ENCODE assay signal across 28 mouse cellular contexts in genomic region chr13:18736590-18736989, GRCm38 (mm10). TPM values are rescaled to one million over a fixed set of nuclear protein-coding genes. Genes with fewer than 3 reads are reported as not detected.
DNase-seq lines count a peak whose midpoint lies in the region; ATAC-seq and TF ChIP-seq lines count a peak whose summit lies in the region.
"Had no signal": no experiment of that assay in that cellular context is flagged by ENCODE, and none has a peak within 500 bp of the region (broad histone marks: within the 10 kb centered on the region; RNA-seq: fewer than 3 reads in every experiment).

No protein-coding gene starts in this region.

- peaks cover 17% of the 10 kb centered on the region for H3K36me3 ChIP-seq in forebrain, embryonic 14.5 days (ENCODE audit: control insufficient read depth, insufficient read depth, low read length)
- H3K36me3 ChIP-seq in forebrain, embryonic 10.5 days (replicated peaks) = peaks cover 24% of the 10 kb centered on the region
- peaks cover 5% of the 10 kb centered on the region for H3K36me3 ChIP-seq in heart, adult 2 months (ENCODE audit: control insufficient read depth, insufficient read depth, low read length)
- peaks cover 17% of the 10 kb centered on the region for H3K36me3 ChIP-seq in liver, adult 2 months (ENCODE audit: control insufficient read depth, insufficient read depth, low read length)
- H3K36me3 ChIP-seq in liver, embryonic 12.5 days = peaks cover 24% of the 10 kb centered on the region

- no peaks in the 10 kb centered on the region for H3K9me3 ChIP-seq in forebrain, embryonic 14.5 days (replicated peaks; ENCODE audit: control insufficient read depth, low read length)
- peaks cover 6% of the 10 kb centered on the region; the same call in 1 of the 2 replicates for H3K9me3 ChIP-seq in forebrain, embryonic 10.5 days
- H3K9me3 ChIP-seq in liver, embryonic 12.5 days (replicated peaks) = 0 out of 2 replicates have a peak, but pooled peaks cover 5% of the 10 kb centered on the region
- H3K9me3 ChIP-seq: embryonic facial prominence, embryonic 12.5 days; embryonic facial prominence, embryonic 15.5 days; forebrain, embryonic 15.5 days had no signal

- H3K27me3 ChIP-seq in forebrain, embryonic 14.5 days (replicated peaks; ENCODE audit: control insufficient read depth, insufficient read depth, low read length) = no peaks in the 10 kb centered on the region
- no peaks in the 10 kb centered on the region for H3K27me3 ChIP-seq in forebrain, embryonic 10.5 days (ENCODE audit: poor library complexity, severe bottlenecking)
- no peaks in the 10 kb centered on the region for H3K27me3 ChIP-seq in heart, adult 2 months (ENCODE audit: control insufficient read depth, insufficient read depth, low read length)
- no peaks in the 10 kb centered on the region for H3K27me3 ChIP-seq in liver, adult 2 months (ENCODE audit: control insufficient read depth, insufficient read depth, low read length)
- H3K27me3 ChIP-seq in liver, embryonic 12.5 days (replicated peaks) = no peaks in the 10 kb centered on the region
- H3K27me3 ChIP-seq: embryonic facial prominence, embryonic 12.5 days; embryonic facial prominence, embryonic 15.5 days; forebrain, embryonic 15.5 days; heart, embryonic 13.5 days had no signal

- H3K27ac ChIP-seq in forebrain, embryonic 14.5 days (ENCODE audit: low read depth, low read length) = no peak overlapping the region
- no peak overlapping the region for H3K27ac ChIP-seq in forebrain, embryonic 10.5 days
- H3K27ac ChIP-seq in heart, adult 2 months = no peak overlapping the region
- no peak overlapping the region for H3K27ac ChIP-seq in liver, adult 2 months (replicated peaks; ENCODE audit: insufficient read depth, low read depth, low read length)
- no peak overlapping the region for H3K27ac ChIP-seq in liver, embryonic 12.5 days
- H3K27ac ChIP-seq: embryonic facial prominence, embryonic 12.5 days; embryonic facial prominence, embryonic 15.5 days; forebrain, embryonic 15.5 days; gastrocnemius, adult 2 months; heart, embryonic 10.5 days; heart, embryonic 13.5 days; hindbrain, embryonic 14.5 days; hindbrain, postnatal 0 days had no signal

- no peak overlapping the region for H3K9ac ChIP-seq in forebrain, embryonic 14.5 days (ENCODE audit: low read length)
- no peak overlapping the region for H3K9ac ChIP-seq in heart, adult 2 months (ENCODE audit: low read depth, low read length)
- no peak overlapping the region for H3K9ac ChIP-seq in liver, adult 2 months (ENCODE audit: low read depth, low read length)
- H3K9ac ChIP-seq in liver, embryonic 12.5 days = no peak overlapping the region
- H3K9ac ChIP-seq: embryonic facial prominence, embryonic 12.5 days; embryonic facial prominence, embryonic 15.5 days; forebrain, embryonic 15.5 days; heart, embryonic 13.5 days; hindbrain, embryonic 14.5 days had no signal

- no peak for TF ChIP-seq CTCF in heart, adult 2 months (IDR thresholded peaks at IDR 0.05)
- no peak for TF ChIP-seq CTCF in liver, adult 2 months (IDR thresholded peaks at IDR 0.05; ENCODE audit: low read depth, low read length)

- intact Hi-C loops in heart, adult 2 months (cut with DNase I) = no loop called here

- no peaks in the 10 kb centered on the region for H3K4me1 ChIP-seq in forebrain, embryonic 14.5 days (ENCODE audit: control insufficient read depth, insufficient read depth, low read length)
- H3K4me1 ChIP-seq in forebrain, embryonic 10.5 days = no peaks in the 10 kb centered on the region
- no peaks in the 10 kb centered on the region for H3K4me1 ChIP-seq in heart, adult 2 months (ENCODE audit: control insufficient read depth, insufficient read depth, low read length)
- peaks cover 5% of the 10 kb centered on the region; the same call in 1 of the 2 replicates for H3K4me1 ChIP-seq in liver, adult 2 months (ENCODE audit: control insufficient read depth, insufficient read depth, low read length)
- H3K4me1 ChIP-seq in liver, embryonic 12.5 days = no peaks in the 10 kb centered on the region
- H3K4me1 ChIP-seq: embryonic facial prominence, embryonic 12.5 days; embryonic facial prominence, embryonic 15.5 days; forebrain, embryonic 15.5 days had no signal

- peak; percentile 11 for DNase-seq in forebrain, embryonic 14.5 days (ENCODE audit: low spot score)
- no peak for DNase-seq in forebrain, embryonic 10.5 days (ENCODE audit: extremely low spot score, low spot score)
- DNase-seq in heart, adult 11 months = peak; percentile 31
- no peak for DNase-seq in heart, adult 2 months
- peak; percentile 88 for DNase-seq in liver, adult 2 months (ENCODE audit: extremely low read depth, low read depth, low spot score)
- DNase-seq in telencephalon, adult 2 months (ENCODE audit: low read depth, low spot score) = peak; percentile 55
- no peak for DNase-seq in lung, postnatal 10 days
- DNase-seq: adrenal gland, adult 8-10 months; adrenal gland, postnatal 25 days; cerebellum, adult 11 months; cerebellum, adult 2 months; cerebellum, adult 9-11 months; cerebellum, postnatal 25 days; gastrocnemius, adult 2 months; gastrocnemius, postnatal 14 days; heart, adult 18-20 months; heart, postnatal 14 days; heart, postnatal 4 days had no signal

- H3K4me3 ChIP-seq in forebrain, embryonic 14.5 days (ENCODE audit: low read depth, low read length) = no peak overlapping the region
- H3K4me3 ChIP-seq in forebrain, embryonic 10.5 days = no peak overlapping the region
- H3K4me3 ChIP-seq in heart, adult 2 months = no peak overlapping the region
- H3K4me3 ChIP-seq in liver, adult 2 months (ENCODE audit: insufficient read depth, low read depth, low read length) = no peak overlapping the region
- no peak overlapping the region for H3K4me3 ChIP-seq in liver, embryonic 12.5 days
- H3K4me3 ChIP-seq: embryonic facial prominence, embryonic 12.5 days; embryonic facial prominence, embryonic 15.5 days; forebrain, embryonic 15.5 days; gastrocnemius, adult 2 months; heart, embryonic 10.5 days; heart, embryonic 13.5 days had no signal

- no peak for TF ChIP-seq POLR2A in heart, adult 2 months (IDR thresholded peaks at IDR 0.05; ENCODE audit: insufficient read depth, low read depth, low read length)
- no peak for TF ChIP-seq POLR2A in liver, adult 2 months (IDR thresholded peaks at IDR 0.05; ENCODE audit: extremely low read depth, insufficient read depth, low read length)

- 62% methylated on average over 1 of the region's 1 CpGs for WGBS in forebrain, embryonic 14.5 days
- WGBS in forebrain, embryonic 10.5 days = 89% methylated on average over 1 of the region's 1 CpGs
- 74% methylated on average over 1 of the region's 1 CpGs for WGBS in heart, adult 2 months
- 23% methylated on average over 1 of the region's 1 CpGs for WGBS in liver, adult 2 months
- WGBS in liver, embryonic 12.5 days (ENCODE audit: insufficient replicate concordance) = 56% methylated on average over 1 of the region's 1 CpGs

- TF ChIP-seq EP300 in heart, adult 2 months (IDR thresholded peaks at IDR 0.05; ENCODE audit: insufficient read depth, low read depth, low read length) = no peak

- no peak for ATAC-seq in forebrain, embryonic 14.5 days
- ATAC-seq in liver, embryonic 12.5 days = no peak
- ATAC-seq: activated CD4-positive, CD25-positive, alpha-beta regulatory T cell, adult 4 months; forebrain, embryonic 15.5 days; hindbrain, postnatal 0 days; inflammation-experienced regulatory T-cells, adult 6 months had no signal

- no peaks in the 10 kb centered on the region for H3K79me2 ChIP-seq in heart, adult 2 months (replicated peaks; ENCODE audit: control insufficient read depth, insufficient read depth, low read length)
- peaks cover 5% of the 10 kb centered on the region; the same call in 1 of the 2 replicates for H3K79me2 ChIP-seq in liver, adult 2 months (ENCODE audit: control insufficient read depth, insufficient read depth, low read length)

- no peak overlapping the region for H3K4me2 ChIP-seq in forebrain, embryonic 14.5 days (ENCODE audit: low read length)
- H3K4me2 ChIP-seq in liver, embryonic 12.5 days = no peak overlapping the region
- H3K4me2 ChIP-seq: embryonic facial prominence, embryonic 12.5 days; embryonic facial prominence, embryonic 15.5 days; forebrain, embryonic 15.5 days; heart, embryonic 13.5 days; hindbrain, embryonic 14.5 days had no signal

RNA-seq across cellular contexts. Expression of gene Vps41, which starts 19.5 kb away (rescaled TPM):
- polyA plus RNA-seq in forebrain, embryonic 14.5 days (2014; fragmentation: Nextera tagmentation; extraction: Ambion mirVana) = 128 and 146 TPM in 2 replicates
- 65.1 and 66.0 TPM in 2 replicates for polyA plus RNA-seq in forebrain, embryonic 10.5 days (2016; fragmentation: Nextera tagmentation; extraction: Ambion mirVana)
- 10 to 100 TPM; 28.2 to 31.3 TPM for total RNA-seq in heart, adult 2 months (2021)
- polyA plus RNA-seq in heart, adult 2 months (2012; rRNA removed) = 13.9 and 23.4 TPM in 2 replicates
- 41.7 and 43.3 TPM in 2 replicates for total RNA-seq in liver, adult 2 months (2014; rRNA removed)
- 8.8 and 10.0 TPM in 2 replicates for polyA plus RNA-seq in liver, adult 2 months (2012; rRNA removed)
- 30.2 and 30.9 TPM in 2 replicates for polyA plus RNA-seq in liver, embryonic 12.5 days (2016; fragmentation: Nextera tagmentation; extraction: Ambion mirVana)

Comparison
In these comparisons a context has a peak if more than half of its experiments do, and no peak if none do; other contexts are left out.
1. DNase-seq: peak in forebrain, embryonic 14.5 days (single experiment), heart, adult 11 months (single experiment), liver, adult 2 months (single experiment) and telencephalon, adult 2 months (single experiment); none in forebrain, embryonic 10.5 days (single experiment), heart, adult 2 months (0 of 2) and lung, postnatal 10 days (single experiment).